Mouse (Mus musculus): ENCODE measurements around the gene Twnk. TPM values are rescaled to one million over a fixed set of nuclear protein-coding genes. Genes with fewer than 3 reads are reported as not detected.

Gene Twnk
- polyA plus RNA-seq, 1 experiment from 2014 or later = 19.8 TPM

DNA sequence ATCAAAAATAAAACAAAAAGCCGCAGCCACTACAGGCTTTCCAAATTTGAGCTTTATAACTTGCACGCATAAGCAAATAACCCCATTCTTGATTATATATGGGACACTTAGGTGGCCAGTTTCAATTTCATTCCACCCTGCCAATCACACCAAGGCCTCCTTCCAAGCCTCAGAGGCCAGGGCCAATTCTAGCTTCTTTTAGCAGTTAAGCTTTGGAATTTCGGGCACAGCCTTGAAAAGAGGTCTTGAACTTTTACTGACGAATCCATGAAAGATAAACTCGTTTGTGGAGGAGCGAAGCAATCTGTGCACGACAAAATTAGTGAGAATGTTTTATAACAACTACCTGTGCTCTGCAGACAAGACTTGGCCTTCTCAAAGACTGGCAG is 52.3 kb downstream of the Twnk start:
- Histone ChIP-seq H3K4me3 (peak overlapping the region; percentile 56), H3K27ac (peak overlapping the region; percentile 97), H3K4me2 (peak overlapping the region; percentile 70), H3K9ac (peak overlapping the region; percentile 46), H3K4me1 (peaks cover 24% of the 10 kb centered on the region), H3K27me3 (no peaks in the 10 kb centered on the region), H3K9me3 (no peaks in the 10 kb centered on the region), H3K36me3 (peaks cover 26% of the 10 kb centered on the region)
- no peak for ATAC-seq (ENCODE audit: insufficient number of reproducible peaks, low FRiP score, low TSS enrichment, low read depth)
- 33% methylated on average over 7 of the region's 7 CpGs for WGBS

DNA sequence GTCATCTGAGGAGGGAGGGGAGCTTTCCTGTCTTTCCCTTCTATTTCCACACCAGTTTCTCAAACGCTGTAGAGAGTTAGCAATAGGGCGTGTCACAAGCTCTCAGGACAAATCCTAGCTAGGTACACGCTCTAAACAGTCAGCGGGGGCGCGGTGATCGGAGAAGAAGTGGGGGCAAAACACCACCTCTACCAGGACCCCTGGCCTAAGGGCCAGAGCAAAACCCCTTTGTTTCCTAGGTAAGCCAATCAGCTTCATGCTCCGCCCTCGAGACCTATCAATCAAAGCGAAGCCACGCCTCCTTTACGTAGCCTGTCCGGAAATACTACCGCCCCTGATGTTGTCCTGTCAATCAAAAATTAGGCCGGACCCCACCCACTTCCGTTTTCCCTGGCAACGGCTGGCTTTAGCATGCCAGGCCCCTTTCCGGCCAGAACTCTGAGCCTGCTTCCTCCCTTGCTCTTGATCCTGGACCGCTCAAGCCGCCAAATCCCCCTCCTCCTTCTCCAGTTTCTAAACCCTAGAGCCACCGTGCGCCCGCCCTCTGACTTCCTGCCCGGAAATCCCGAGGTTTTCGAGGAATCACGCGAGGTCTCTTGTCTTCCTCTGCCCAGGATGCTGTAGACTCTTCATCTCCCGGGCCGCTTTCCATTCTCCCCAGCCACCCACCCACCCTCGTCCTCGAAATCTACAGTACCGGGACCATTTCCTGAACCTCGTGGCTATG is 52.8 kb downstream of the Twnk start:
- Histone ChIP-seq H3K27me3 (no peaks in the 10 kb centered on the region), H3K4me1 (peaks cover 24% of the 10 kb centered on the region), H3K36me3 (peaks cover 21% of the 10 kb centered on the region; the same call in 1 of the 2 replicates), H3K9me3 (no peaks in the 10 kb centered on the region), H3K4me3 (peak overlapping the region; percentile 56), H3K9ac (peak overlapping the region; percentile 70), H3K27ac (peak overlapping the region; percentile 97), H3K4me2 (peak overlapping the region; percentile 70)
- peak; percentile 94 for ATAC-seq (ENCODE audit: insufficient number of reproducible peaks, low FRiP score, low TSS enrichment, low read depth)
- WGBS = under 1% methylated on average over 34 of the region's 34 CpGs

DNA sequence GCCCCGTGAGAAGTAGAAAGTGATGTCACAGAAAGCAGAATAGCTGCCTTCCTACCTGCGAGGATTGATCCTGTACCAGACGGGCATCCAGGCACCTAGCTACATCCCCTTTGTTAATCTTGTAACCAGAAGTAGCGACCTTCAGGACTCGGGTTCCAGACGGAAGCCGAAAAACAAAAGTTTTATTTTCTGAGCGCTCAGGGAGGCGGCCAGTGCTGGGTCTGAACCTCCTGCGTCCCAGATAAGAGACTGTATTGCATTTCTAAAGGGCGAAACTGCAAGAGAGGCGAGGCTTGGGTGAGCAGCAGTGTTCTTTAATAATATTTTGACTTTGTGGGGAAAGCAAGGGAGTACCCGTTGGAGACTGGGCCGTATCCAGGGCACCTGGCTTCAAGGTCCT is 53.4 kb downstream of the Twnk start:
- peak overlapping the region; percentile 70 for H3K4me2 ChIP-seq
- peaks cover 25% of the 10 kb centered on the region for H3K4me1 ChIP-seq
- no peak for ATAC-seq (ENCODE audit: insufficient number of reproducible peaks, low FRiP score, low TSS enrichment, low read depth)
- no peaks in the 10 kb centered on the region for H3K9me3 ChIP-seq
- peak overlapping the region; percentile 97 for H3K27ac ChIP-seq
- WGBS = under 1% methylated on average over 14 of the region's 14 CpGs
- H3K9ac ChIP-seq = peak overlapping the region; percentile 70
- H3K27me3 ChIP-seq = peaks cover 3% of the 10 kb centered on the region
- H3K36me3 ChIP-seq = peaks cover 15% of the 10 kb centered on the region; the same call in 1 of the 2 replicates
- H3K4me3 ChIP-seq = peak overlapping the region; percentile 56

Other genes starting within 250 kb of the Twnk start
- gene Pax2, start 249.6 kb upstream of the Twnk start, polyA plus RNA-seq (2015; fragmentation: Nextera tagmentation; extraction: Ambion mirVana) = not detected in 2 replicates
- gene Slf2, start 74.5 kb upstream of the Twnk start, polyA plus RNA-seq (2015; fragmentation: Nextera tagmentation; extraction: Ambion mirVana) = 29.1 and 29.2 TPM in 2 replicates
- 3.8 and 4.9 TPM in 2 replicates for gene Sema4g, start 16.6 kb upstream of the Twnk start, polyA plus RNA-seq (2015; fragmentation: Nextera tagmentation; extraction: Ambion mirVana)
- 62.5 and 65.1 TPM in 2 replicates for gene Mrpl43, start 779 bp downstream of the Twnk start, polyA plus RNA-seq (2015; fragmentation: Nextera tagmentation; extraction: Ambion mirVana)
- gene Lzts2, start 8.8 kb downstream of the Twnk start, polyA plus RNA-seq (2015; fragmentation: Nextera tagmentation; extraction: Ambion mirVana) = 66.8 and 68.3 TPM in 2 replicates
- 0.16 and 0.37 TPM in 2 replicates for gene Pdzd7, start 40.1 kb downstream of the Twnk start, polyA plus RNA-seq (2015; fragmentation: Nextera tagmentation; extraction: Ambion mirVana)
- 33.8 and 36.9 TPM in 2 replicates for gene Sfxn3, start 41.8 kb downstream of the Twnk start, polyA plus RNA-seq (2015; fragmentation: Nextera tagmentation; extraction: Ambion mirVana)
- gene Kazald1, start 69.6 kb downstream of the Twnk start, polyA plus RNA-seq (2015; fragmentation: Nextera tagmentation; extraction: Ambion mirVana) = 38.5 and 60.8 TPM in 2 replicates
- 0.87 and 0.88 TPM in 2 replicates for gene Tlx1, start 145.0 kb downstream of the Twnk start, polyA plus RNA-seq (2015; fragmentation: Nextera tagmentation; extraction: Ambion mirVana)
- 0.64 and 1.5 TPM in 2 replicates for gene Lbx1, start 230.1 kb downstream of the Twnk start, polyA plus RNA-seq (2015; fragmentation: Nextera tagmentation; extraction: Ambion mirVana)

Data from limb, embryonic 15.5 days (tissue).